In genomic region chr15:18881467-18881866, GRCm38 (mm10) we compare ENCODE assay signal across 28 mouse cellular contexts.
A peak's percentile ranks its signal among the peaks of the same experiment; 100 is the strongest.
DNase-seq lines count a peak whose midpoint lies in the region; ATAC-seq and TF ChIP-seq lines count a peak whose summit lies in the region.
"Had no signal": no experiment of that assay in that cellular context is flagged by ENCODE, and none has a peak within 500 bp of the region (broad histone marks: within the 10 kb centered on the region; RNA-seq: fewer than 3 reads in every experiment).

No protein-coding gene starts in this region.

- 57% methylated on average over 5 of the region's 5 CpGs for WGBS in hindbrain, embryonic 16.5 days
- WGBS in hindbrain, embryonic 13.5 days, result 59% methylated on average over 5 of the region's 5 CpGs
- 42% methylated on average over 5 of the region's 5 CpGs for WGBS in midbrain, embryonic 16.5 days
- 43% methylated on average over 5 of the region's 5 CpGs for WGBS in midbrain, embryonic 15.5 days

- no peak for TF ChIP-seq POLR2A in brain, embryonic 14.5 days (IDR thresholded peaks at IDR 0.05; ENCODE audit: borderline replicate concordance, extremely low read depth, insufficient read depth, insufficient read length, poor library complexity, severe bottlenecking)

- H3K4me3 ChIP-seq in hindbrain, embryonic 16.5 days (ENCODE audit: low read length), result no peak overlapping the region
- no peak overlapping the region for H3K4me3 ChIP-seq in hindbrain, embryonic 13.5 days
- no peak overlapping the region for H3K4me3 ChIP-seq in midbrain, embryonic 16.5 days (ENCODE audit: low read depth, low read length)
- no peak overlapping the region for H3K4me3 ChIP-seq in midbrain, embryonic 15.5 days
- H3K4me3 ChIP-seq: embryonic facial prominence, embryonic 10.5 days; embryonic facial prominence, embryonic 13.5 days; erythroblast, embryonic 14.5 days; forebrain, embryonic 12.5 days; forebrain, embryonic 15.5 days; heart, embryonic 12.5 days; heart, embryonic 15.5 days; intestine, embryonic 15.5 days had no signal

- no peaks in the 10 kb centered on the region for H3K4me1 ChIP-seq in hindbrain, embryonic 16.5 days (ENCODE audit: control insufficient read depth, insufficient read depth, low read depth, low read length)
- H3K4me1 ChIP-seq in hindbrain, embryonic 13.5 days (replicated peaks), result no peaks in the 10 kb centered on the region
- H3K4me1 ChIP-seq in midbrain, embryonic 16.5 days (ENCODE audit: control insufficient read depth, insufficient read depth, low read length), result no peaks in the 10 kb centered on the region
- no peaks in the 10 kb centered on the region for H3K4me1 ChIP-seq in midbrain, embryonic 15.5 days
- H3K4me1 ChIP-seq: embryonic facial prominence, embryonic 10.5 days; embryonic facial prominence, embryonic 13.5 days; forebrain, embryonic 12.5 days; forebrain, embryonic 15.5 days; heart, embryonic 12.5 days; heart, embryonic 15.5 days; intestine, embryonic 15.5 days had no signal

- no peak overlapping the region for H3K27ac ChIP-seq in hindbrain, embryonic 16.5 days (ENCODE audit: low read depth, low read length)
- no peak overlapping the region for H3K27ac ChIP-seq in hindbrain, embryonic 13.5 days
- H3K27ac ChIP-seq in midbrain, embryonic 16.5 days (ENCODE audit: low read length), result no peak overlapping the region
- H3K27ac ChIP-seq in midbrain, embryonic 15.5 days, result no peak overlapping the region
- H3K27ac ChIP-seq: embryonic facial prominence, embryonic 10.5 days; embryonic facial prominence, embryonic 13.5 days; forebrain, embryonic 12.5 days; forebrain, embryonic 15.5 days; heart, embryonic 15.5 days; intestine, embryonic 15.5 days had no signal

- DNase-seq in brain, embryonic 14.5 days (ENCODE audit: low read depth), result peak; percentile 9
- peak; percentile 15 for DNase-seq in retina, postnatal 1 day
- no peak for DNase-seq in adipocyte (ENCODE audit: low spot score)
- DNase-seq: adrenal gland, adult 8-10 months; adrenal gland, postnatal 25 days; B cell, adult 2 months; cerebellum, adult 8-10 months; cerebellum, postnatal 10 days; cerebellum, postnatal 36 days; embryo, embryonic 11 days; gastrocnemius, postnatal 25 days; heart, adult 18-20 months; heart, postnatal 10 days; heart, postnatal 36 days had no signal

- H3K36me3 ChIP-seq in hindbrain, embryonic 16.5 days (ENCODE audit: control insufficient read depth, insufficient read depth, low read length), result no peaks in the 10 kb centered on the region
- no peaks in the 10 kb centered on the region for H3K36me3 ChIP-seq in hindbrain, embryonic 13.5 days
- no peaks in the 10 kb centered on the region for H3K36me3 ChIP-seq in midbrain, embryonic 16.5 days (ENCODE audit: control insufficient read depth, insufficient read depth, low read length)
- H3K36me3 ChIP-seq in midbrain, embryonic 15.5 days (replicated peaks), result no peaks in the 10 kb centered on the region
- H3K36me3 ChIP-seq: embryonic facial prominence, embryonic 10.5 days; embryonic facial prominence, embryonic 13.5 days; forebrain, embryonic 12.5 days; forebrain, embryonic 15.5 days; G1E; heart, embryonic 12.5 days; heart, embryonic 15.5 days; intestine, embryonic 15.5 days had no signal

- peak; percentile 54; the same call in 1 of the 2 replicates for ATAC-seq in hindbrain, embryonic 16.5 days
- no peak for ATAC-seq in hindbrain, embryonic 13.5 days (ENCODE audit: low FRiP score)
- ATAC-seq in midbrain, embryonic 16.5 days, result peak; percentile 28; the same call in 1 of the 2 replicates
- no peak for ATAC-seq in midbrain, embryonic 15.5 days (replicated peaks)
- ATAC-seq: forebrain, embryonic 15.5 days; intestine, embryonic 15.5 days had no signal

- H3K27me3 ChIP-seq in hindbrain, embryonic 16.5 days (replicated peaks; ENCODE audit: control insufficient read depth, insufficient read depth, low read length), result no peaks in the 10 kb centered on the region
- H3K27me3 ChIP-seq in hindbrain, embryonic 13.5 days, result no peaks in the 10 kb centered on the region
- no peaks in the 10 kb centered on the region for H3K27me3 ChIP-seq in midbrain, embryonic 16.5 days (ENCODE audit: control insufficient read depth, insufficient read depth, low read depth, low read length)
- H3K27me3 ChIP-seq in midbrain, embryonic 15.5 days (replicated peaks), result no peaks in the 10 kb centered on the region
- H3K27me3 ChIP-seq: CH12.LX; embryonic facial prominence, embryonic 13.5 days; forebrain, embryonic 12.5 days; forebrain, embryonic 15.5 days; heart, embryonic 12.5 days; heart, embryonic 15.5 days; intestine, embryonic 15.5 days had no signal

- no peak overlapping the region for H3K9ac ChIP-seq in hindbrain, embryonic 16.5 days (ENCODE audit: low read depth, low read length)
- H3K9ac ChIP-seq in hindbrain, embryonic 13.5 days, result no peak overlapping the region
- no peak overlapping the region for H3K9ac ChIP-seq in midbrain, embryonic 16.5 days (ENCODE audit: low read depth, low read length)
- no peak overlapping the region for H3K9ac ChIP-seq in midbrain, embryonic 15.5 days
- H3K9ac ChIP-seq: embryonic facial prominence, embryonic 13.5 days; forebrain, embryonic 12.5 days; forebrain, embryonic 15.5 days; heart, embryonic 12.5 days; heart, embryonic 15.5 days; intestine, embryonic 15.5 days had no signal

- H3K9me3 ChIP-seq in hindbrain, embryonic 16.5 days (ENCODE audit: control insufficient read depth, low read length), result no peaks in the 10 kb centered on the region
- H3K9me3 ChIP-seq in hindbrain, embryonic 13.5 days, result no peaks in the 10 kb centered on the region
- H3K9me3 ChIP-seq in midbrain, embryonic 16.5 days (replicated peaks; ENCODE audit: control insufficient read depth, low read length, poor library complexity, severe bottlenecking), result no peaks in the 10 kb centered on the region
- no peaks in the 10 kb centered on the region for H3K9me3 ChIP-seq in midbrain, embryonic 15.5 days
- H3K9me3 ChIP-seq: embryonic facial prominence, embryonic 10.5 days; embryonic facial prominence, embryonic 13.5 days; forebrain, embryonic 12.5 days; forebrain, embryonic 15.5 days; G1E; heart, embryonic 12.5 days; heart, embryonic 15.5 days; intestine, embryonic 15.5 days had no signal

- no peak for TF ChIP-seq CTCF in brain, embryonic 14.5 days (IDR thresholded peaks at IDR 0.05; ENCODE audit: borderline replicate concordance, extremely low read depth, insufficient read depth, insufficient read length)

- no peak overlapping the region for H3K4me2 ChIP-seq in hindbrain, embryonic 16.5 days (ENCODE audit: low read length)
- H3K4me2 ChIP-seq in hindbrain, embryonic 13.5 days, result no peak overlapping the region
- no peak overlapping the region for H3K4me2 ChIP-seq in midbrain, embryonic 16.5 days (ENCODE audit: low read length)
- H3K4me2 ChIP-seq in midbrain, embryonic 15.5 days, result no peak overlapping the region
- H3K4me2 ChIP-seq: embryonic facial prominence, embryonic 13.5 days; forebrain, embryonic 12.5 days; forebrain, embryonic 15.5 days; heart, embryonic 12.5 days; heart, embryonic 15.5 days; intestine, embryonic 15.5 days had no signal

Comparison
In these comparisons a context has a peak if more than half of its experiments do, and no peak if none do; other contexts are left out.
1. ATAC-seq: peak in hindbrain, embryonic 16.5 days (single experiment) and midbrain, embryonic 16.5 days (single experiment); none in hindbrain, embryonic 13.5 days (single experiment) and midbrain, embryonic 15.5 days (single experiment).